Mouse (Mus musculus): ENCODE measurements around the gene Nlgn2. TPM values are rescaled to one million over a fixed set of nuclear protein-coding genes. Genes with fewer than 3 reads are reported as not detected.

Gene Nlgn2
- total RNA-seq (2021): 100 to 1,000 TPM; 192 to 219 TPM

- peak in 1 of 2 experiments; percentile 55 for DNase-seq (ENCODE audit: extremely low spot score in 1 of 2, low spot score in 1 of 2)
These were observed at the start of gene Nlgn2 for GRCm38 (mm10) chr11:69837604-69837951. Nlgn2 (minus strand) TSS chr11:69837784.

- no peak for DNase-seq (ENCODE audit: extremely low spot score in 1 of 2, low spot score in 1 of 2)
These were observed 49.5 kb upstream of the Nlgn2 start for GRCm38 (mm10) chr11:69886907-69887635.

- no peak for DNase-seq (ENCODE audit: extremely low spot score in 1 of 2, low spot score in 1 of 2)
These were observed 47.1 kb upstream of the Nlgn2 start for GRCm38 (mm10) chr11:69884663-69885062.

GRCm38 (mm10) chr11:69884240-69884639, 46.7 kb upstream of the Nlgn2 start:
- no peak for DNase-seq (ENCODE audit: extremely low spot score in 1 of 2, low spot score in 1 of 2)

DNA sequence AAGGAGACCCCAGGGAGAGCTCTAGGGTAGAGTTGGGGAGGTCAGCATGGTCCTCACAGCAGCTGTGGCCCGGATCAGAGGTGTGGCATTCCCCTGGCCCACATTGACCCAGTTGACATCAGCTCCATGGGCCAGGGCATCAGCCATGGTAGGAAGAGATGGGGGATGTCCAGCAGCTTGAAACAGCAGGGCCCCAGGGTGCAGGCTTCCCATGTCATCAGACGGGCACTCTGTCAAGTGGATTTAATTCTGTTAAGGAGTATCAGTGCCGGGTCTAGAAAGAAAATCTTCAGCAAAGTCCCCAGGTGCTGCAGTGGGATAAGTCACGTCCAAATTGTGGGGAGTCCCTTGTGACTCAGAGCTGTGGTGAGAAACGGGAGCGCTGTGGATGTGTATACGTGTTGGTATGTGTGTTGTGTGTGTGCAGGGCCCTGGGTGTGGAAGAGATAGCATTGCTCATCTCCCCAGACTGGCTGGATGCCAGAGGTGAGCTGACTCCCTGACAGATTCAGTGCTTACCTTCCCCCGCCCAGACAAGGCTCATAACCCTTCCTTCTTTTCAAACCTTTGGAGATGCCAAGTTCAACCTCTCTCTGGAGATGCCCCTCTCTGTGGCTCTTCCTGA, 46.1 kb upstream of the Nlgn2 start:
- DNase-seq (ENCODE audit: extremely low spot score in 1 of 2, low spot score in 1 of 2): no peak

GRCm38 (mm10) chr11:69883066-69883465, 45.5 kb upstream of the Nlgn2 start:
- DNase-seq (ENCODE audit: extremely low spot score in 1 of 2, low spot score in 1 of 2): no peak

GRCm38 (mm10) chr11:69881787-69882670, 44.4 kb upstream of the Nlgn2 start:
- DNase-seq (ENCODE audit: extremely low spot score in 1 of 2, low spot score in 1 of 2): no peak

DNA sequence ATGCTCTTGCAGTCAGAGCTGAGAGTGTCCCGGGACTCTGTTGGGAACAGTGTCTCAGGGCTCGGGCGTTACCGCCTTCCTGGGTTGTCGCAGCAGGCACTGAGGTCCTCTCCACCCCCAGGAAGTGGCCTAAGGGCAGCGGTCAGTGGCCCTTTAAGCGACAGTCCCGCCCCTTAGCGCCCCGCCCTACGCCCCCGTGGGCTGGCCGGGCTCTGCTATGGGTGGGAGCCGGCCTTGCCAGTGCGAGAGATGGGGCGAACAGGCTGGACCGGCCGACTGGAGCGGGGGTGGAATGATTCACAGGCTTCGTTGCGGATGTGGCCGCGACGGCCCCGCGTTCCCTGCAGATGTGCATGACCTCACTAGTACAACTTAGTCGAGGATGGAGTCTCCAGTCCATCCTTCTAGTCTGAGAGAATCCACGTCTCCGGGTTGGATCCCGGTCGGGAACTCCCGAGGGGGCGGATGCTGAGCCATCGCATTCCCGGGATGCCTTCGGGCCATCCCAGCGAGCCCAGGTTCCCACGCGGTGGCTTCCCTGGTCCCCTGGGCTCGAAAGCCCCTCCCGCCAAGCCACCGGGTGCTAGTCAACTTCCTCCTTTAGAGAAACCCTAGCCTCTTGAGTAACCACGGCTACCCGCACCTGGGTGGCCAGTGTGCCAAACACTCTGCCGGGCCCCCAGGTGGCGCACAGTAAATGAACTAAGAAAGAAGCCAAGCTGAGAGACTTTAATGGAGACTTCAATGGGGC, 43.4 kb upstream of the Nlgn2 start, which contains the start of gene Kctd11:
Gene Kctd11 (minus strand): TSS at position 554 of the 751 bp plus-strand sequence.
- peak; percentile 49 to 56 for DNase-seq (ENCODE audit: extremely low spot score in 1 of 2, low spot score in 1 of 2)

DNA sequence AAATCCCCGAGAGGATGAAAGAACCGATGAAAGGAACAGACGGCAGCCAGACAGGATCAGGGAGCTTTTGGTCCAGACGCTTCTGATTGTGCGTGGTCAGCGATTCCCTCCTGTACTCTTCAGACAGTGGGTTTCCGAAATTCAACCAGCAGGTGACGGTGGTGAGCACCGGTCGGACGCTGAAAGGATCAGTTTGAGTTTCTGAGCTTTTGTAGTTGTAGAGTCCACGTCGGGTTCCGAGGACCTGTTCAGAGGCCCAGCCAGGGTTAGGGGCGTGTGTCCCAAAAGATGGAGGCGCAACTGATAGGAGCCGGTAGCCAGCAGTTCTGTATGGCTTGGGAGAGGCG, 42.9 kb upstream of the Nlgn2 start:
- peak in 1 of 2 experiments; percentile 34 for DNase-seq (ENCODE audit: extremely low spot score in 1 of 2, low spot score in 1 of 2)

- DNase-seq (ENCODE audit: extremely low spot score in 1 of 2, low spot score in 1 of 2): no peak
These were observed 42.1 kb upstream of the Nlgn2 start for GRCm38 (mm10) chr11:69879711-69880110.

DNA sequence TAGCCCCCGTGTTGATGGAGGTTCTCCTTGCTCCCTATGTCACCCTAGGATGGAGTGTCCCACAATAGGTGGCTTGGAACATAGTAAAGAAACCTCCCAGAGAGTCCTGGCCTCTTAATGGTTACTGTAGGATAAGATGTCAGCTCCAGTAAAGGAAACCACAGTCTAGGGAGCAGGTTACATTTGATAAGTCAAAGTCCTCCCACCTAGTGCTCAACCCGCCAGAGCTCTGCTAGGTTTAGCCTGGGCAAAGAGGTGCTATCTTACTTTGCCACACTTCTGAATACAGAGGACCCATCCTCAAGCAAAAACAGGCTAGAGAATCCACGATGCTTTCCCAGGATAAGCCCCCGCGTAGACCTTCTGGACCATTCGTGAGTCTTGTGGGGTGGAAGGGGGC, 41.4 kb upstream of the Nlgn2 start:
- no peak for DNase-seq (ENCODE audit: extremely low spot score in 1 of 2, low spot score in 1 of 2)

GRCm38 (mm10) chr11:69878399-69878798, 40.8 kb upstream of the Nlgn2 start:
- no peak for DNase-seq (ENCODE audit: extremely low spot score in 1 of 2, low spot score in 1 of 2)

DNA sequence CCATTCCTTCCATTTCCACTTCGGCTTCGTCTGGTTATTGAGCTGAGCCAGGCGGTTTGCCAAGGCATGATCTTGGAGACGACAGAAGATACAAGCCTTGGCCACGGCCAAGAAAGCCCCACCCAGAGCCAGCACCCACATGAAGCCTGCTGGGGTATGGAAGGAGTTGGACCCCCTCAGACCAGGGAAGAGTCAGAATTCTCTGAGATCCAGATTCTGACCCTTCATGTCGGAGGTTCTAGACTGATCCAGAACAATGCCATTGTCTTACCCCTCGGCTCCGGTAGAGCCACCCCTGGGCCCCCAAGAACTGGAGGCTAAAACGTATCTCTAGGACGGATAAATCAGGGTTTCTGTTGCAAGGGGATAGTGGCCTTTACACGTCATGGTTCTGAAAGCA, 40.3 kb upstream of the Nlgn2 start, which contains the start of gene Tmem95:
Gene Tmem95 (minus strand): TSS at position 141 of the 400 bp plus-strand sequence.
- DNase-seq (ENCODE audit: extremely low spot score in 1 of 2, low spot score in 1 of 2): no peak

GRCm38 (mm10) chr11:69876867-69877266, 39.3 kb upstream of the Nlgn2 start:
- peak; percentile 75 to 85 for DNase-seq (ENCODE audit: extremely low spot score in 1 of 2, low spot score in 1 of 2)

GRCm38 (mm10) chr11:69876186-69876585, 38.6 kb upstream of the Nlgn2 start:
- DNase-seq (ENCODE audit: extremely low spot score in 1 of 2, low spot score in 1 of 2): peak in 1 of 2 experiments; percentile 30

GRCm38 (mm10) chr11:69872451-69872850, 34.9 kb upstream of the Nlgn2 start:
- DNase-seq (ENCODE audit: extremely low spot score in 1 of 2, low spot score in 1 of 2): no peak

DNA sequence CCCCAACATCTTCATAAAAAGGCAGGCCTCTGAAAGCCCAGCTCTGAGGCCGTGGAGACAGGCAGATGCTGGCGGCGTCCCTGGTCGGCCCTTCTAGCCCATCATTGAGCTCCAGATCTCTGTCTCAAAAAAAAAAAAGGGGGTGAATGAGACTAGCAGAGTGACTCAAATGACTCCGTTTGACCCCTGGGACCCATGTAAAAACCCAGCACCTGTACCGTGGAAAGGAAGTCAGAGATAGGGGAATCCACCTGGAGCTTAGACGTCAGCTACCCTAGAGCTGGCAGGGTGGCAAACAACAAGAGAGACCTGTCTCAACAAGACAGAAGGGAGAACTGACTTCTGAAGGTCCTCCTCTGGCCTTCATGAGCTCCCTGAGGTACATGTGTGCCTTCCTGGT, 34.2 kb upstream of the Nlgn2 start:
- no peak for DNase-seq (ENCODE audit: extremely low spot score in 1 of 2, low spot score in 1 of 2)

DNA sequence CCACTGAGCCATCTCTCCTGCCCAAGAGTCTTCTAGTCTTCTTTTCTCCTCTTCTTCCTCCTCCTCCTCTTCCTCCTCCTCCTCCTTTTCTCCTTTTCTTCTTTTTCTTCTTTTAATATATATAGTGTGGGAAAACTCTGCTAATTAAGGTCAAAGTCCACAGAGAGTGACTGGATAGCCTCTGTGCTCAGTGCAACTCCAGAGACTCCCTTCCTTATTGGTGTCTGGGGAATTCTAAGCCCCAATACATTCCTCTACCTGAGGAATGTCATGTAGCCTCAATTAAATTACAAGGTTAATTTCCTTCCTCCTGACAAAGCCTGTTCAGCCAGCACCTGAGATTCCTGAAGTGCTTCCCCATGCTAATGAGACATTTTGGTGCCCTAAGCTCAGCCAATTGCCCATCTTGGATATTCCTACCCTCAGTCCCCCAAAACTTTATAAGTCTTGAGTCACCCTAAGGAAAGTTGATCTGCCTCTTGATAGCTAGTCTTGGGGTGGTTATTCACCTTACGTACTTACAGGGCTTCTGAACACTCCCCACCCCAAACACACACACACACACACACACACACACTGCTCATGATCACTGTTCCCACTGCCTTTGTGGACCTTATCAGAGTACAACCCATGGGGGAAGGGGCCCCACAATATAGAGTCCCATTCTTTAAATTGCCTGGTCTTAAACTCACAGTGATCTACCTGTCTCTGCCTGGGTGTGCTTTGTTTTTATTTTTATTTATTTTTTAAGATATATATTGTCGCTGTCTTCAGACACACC, 32.9 kb upstream of the Nlgn2 start:
- DNase-seq (ENCODE audit: extremely low spot score in 1 of 2, low spot score in 1 of 2): no peak

DNA sequence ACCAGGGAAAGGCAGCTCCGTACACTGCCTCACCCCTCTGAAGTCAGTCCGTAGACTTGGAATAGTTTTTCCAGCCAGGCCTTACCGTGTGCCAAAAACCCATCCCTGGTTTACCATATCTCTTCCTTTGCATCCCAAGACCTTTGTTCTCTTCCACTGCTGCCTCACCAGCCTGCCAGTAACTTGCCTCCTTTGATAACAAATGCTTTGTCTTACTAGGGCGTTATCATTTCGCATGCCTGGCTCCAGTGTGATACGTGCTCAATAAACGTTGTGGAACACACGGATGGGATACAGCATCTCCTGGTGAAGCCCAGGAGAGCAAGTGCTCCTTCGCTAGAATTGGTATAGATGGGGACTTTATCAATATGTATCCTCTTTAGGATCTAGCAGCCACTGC, 29.8 kb upstream of the Nlgn2 start:
- DNase-seq (ENCODE audit: extremely low spot score in 1 of 2, low spot score in 1 of 2): no peak

DNA sequence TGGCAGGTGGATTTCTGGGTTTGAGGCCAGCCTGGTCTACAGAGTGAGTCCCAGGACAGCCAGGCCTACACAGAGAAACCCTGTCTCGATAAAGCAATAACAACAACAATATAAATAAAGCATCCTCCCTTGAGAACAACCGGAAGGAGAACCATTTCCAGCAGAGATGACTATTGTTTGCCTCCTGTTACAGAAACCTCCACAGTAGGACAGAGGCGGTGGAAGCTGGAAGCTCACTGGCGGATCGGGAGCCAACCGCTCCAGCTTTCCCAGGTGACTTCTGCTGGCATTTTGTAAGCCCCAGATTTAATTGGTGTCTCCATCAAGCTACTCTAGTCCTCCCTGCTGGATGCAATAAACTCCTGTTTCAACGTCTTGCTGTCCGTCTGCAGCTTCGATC, 28.0 kb upstream of the Nlgn2 start:
- DNase-seq (ENCODE audit: extremely low spot score in 1 of 2, low spot score in 1 of 2): no peak

All from layer of hippocampus, postnatal 25 days (tissue).